Mouse (Mus musculus) forebrain, embryonic 15.5 days (tissue): ENCODE measurements around the gene 4933416C03Rik. TPM values are rescaled to one million over a fixed set of nuclear protein-coding genes. Genes with fewer than 3 reads are reported as not detected.

Source experiments
- ATAC-seq: fragments of 200-750 bp; cut with Nextera tagmentation; replicated peaks from 2 replicates; pipeline ENCODE4 v1.8.0; 2017; ENCODE audit warnings: mild to moderate bottlenecking, moderate TSS enrichment, moderate library complexity
- H3K27ac ChIP-seq: fragments of 300-500 bp; sonication (generic); replicated peaks from 2 replicates; pipeline ENCODE4 v1.5.1; 2015; ENCODE audit warnings: mild to moderate bottlenecking, inconsistent platforms
- H3K27me3 ChIP-seq: fragments of 300-500 bp; sonication (generic); 2 replicates; pipeline ENCODE4 v1.6.1; 2015; ENCODE audit warnings: inconsistent platforms
- H3K36me3 ChIP-seq: fragments of 300-500 bp; sonication (generic); 2 replicates; pipeline ENCODE4 v1.6.1; 2015; ENCODE audit warnings: mild to moderate bottlenecking, inconsistent platforms
- H3K4me1 ChIP-seq: fragments of 300-500 bp; sonication (generic); 2 replicates; pipeline ENCODE4 v1.6.1; 2015; ENCODE audit warnings: inconsistent platforms
- H3K4me2 ChIP-seq: fragments of 300-500 bp; sonication (generic); replicated peaks from 2 replicates; pipeline ENCODE4 v1.6.1; 2015; ENCODE audit warnings: mild to moderate bottlenecking, inconsistent platforms
- H3K4me3 ChIP-seq: fragments of 300-500 bp; sonication (generic); 2 replicates; pipeline ENCODE4 v1.5.1; 2015; ENCODE audit warnings: mild to moderate bottlenecking, inconsistent platforms
- H3K9ac ChIP-seq: fragments of 300-500 bp; sonication (generic); replicated peaks from 2 replicates; pipeline ENCODE4 v1.6.1; 2015; ENCODE audit warnings: mild to moderate bottlenecking, inconsistent platforms
- H3K9me3 ChIP-seq: fragments of 300-500 bp; sonication (generic); 2 replicates; pipeline ENCODE4 v1.6.1; 2016; ENCODE audit warnings: inconsistent platforms
- WGBS: fragments of 180-500 bp; shearing (Covaris S2); methylation state at CpG from one replicate; pipeline ENCODE4 v1.1.7; 2015; ENCODE audit warnings: mixed read lengths; 5-methylcytosine and 5-hydroxymethylcytosine counted together
- polyA plus RNA-seq: library from polyadenylated mRNA; unstranded; fragments of >200 nt; fragmentation: Nextera tagmentation; extraction: Ambion mirVana; gene quantifications from 2 replicates; pipeline ENCODE4 v1.2.1, GENCODE M21; 2015

Gene 4933416C03Rik
- polyA plus RNA-seq, result 0.17 TPM in 1 of 2 replicates, not detected in the other

DNA sequence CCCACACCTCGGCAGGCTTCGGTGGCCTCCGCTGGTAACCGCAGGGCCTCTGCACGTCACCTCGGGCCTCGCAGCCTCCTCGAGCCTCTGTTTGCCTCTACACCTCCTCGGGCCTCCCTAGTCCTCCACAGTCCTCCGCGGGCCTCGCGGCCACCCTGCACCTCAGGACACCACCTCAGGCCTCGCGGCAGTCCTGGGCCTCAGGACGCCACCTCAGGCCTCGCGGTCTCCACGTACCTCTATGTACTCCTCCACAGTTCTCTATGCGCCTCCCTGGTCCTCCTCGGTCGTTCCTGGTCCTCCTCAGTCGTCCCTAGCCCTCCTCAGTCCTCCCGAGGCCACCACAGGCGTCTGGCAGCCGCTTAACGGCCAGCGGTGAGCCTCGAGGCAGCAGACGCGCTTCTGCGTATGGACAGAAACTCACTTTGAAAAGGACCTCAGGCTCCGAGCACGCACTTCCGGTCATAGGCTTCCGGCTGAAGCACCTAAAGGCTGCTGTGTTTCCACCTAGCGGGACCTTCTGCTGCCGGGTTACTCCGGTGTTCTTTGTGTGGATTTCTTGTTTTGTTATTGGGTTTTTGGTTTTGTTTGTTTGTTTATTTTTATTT is at the start of gene 4933416C03Rik:
4933416C03Rik (minus strand) TSS at position 51 of the 608 bp plus-strand sequence.
- no peak within 1 kb of the TSS for H3K9ac ChIP-seq
- H3K27me3 ChIP-seq, result no peaks in the 10 kb centered on the region
- no peaks in the 10 kb centered on the region for H3K36me3 ChIP-seq
- H3K27ac ChIP-seq, result no peak within 1 kb of the TSS
- no peak for ATAC-seq
- 94% methylated on average over 39 of the region's 39 CpGs for WGBS
- H3K4me1 ChIP-seq, result no peaks in the 10 kb centered on the region
- H3K4me2 ChIP-seq, result no peak within 1 kb of the TSS
- H3K4me3 ChIP-seq, result no peak within 1 kb of the TSS
- H3K9me3 ChIP-seq, result no peaks in the 10 kb centered on the region

- Histone ChIP-seq H3K27ac (no peak overlapping the region), H3K36me3 (no peaks in the 10 kb centered on the region), H3K9me3 (no peaks in the 10 kb centered on the region), H3K4me2 (no peak overlapping the region), H3K4me1 (no peaks in the 10 kb centered on the region), H3K27me3 (no peaks in the 10 kb centered on the region), H3K4me3 (no peak overlapping the region), H3K9ac (no peak overlapping the region)
- WGBS, result 88% methylated on average over 11 of the region's 12 CpGs
- ATAC-seq, result no peak
These were observed 48.6 kb upstream of the 4933416C03Rik start for GRCm38 (mm10) chr10:116162338-116162737.

DNA sequence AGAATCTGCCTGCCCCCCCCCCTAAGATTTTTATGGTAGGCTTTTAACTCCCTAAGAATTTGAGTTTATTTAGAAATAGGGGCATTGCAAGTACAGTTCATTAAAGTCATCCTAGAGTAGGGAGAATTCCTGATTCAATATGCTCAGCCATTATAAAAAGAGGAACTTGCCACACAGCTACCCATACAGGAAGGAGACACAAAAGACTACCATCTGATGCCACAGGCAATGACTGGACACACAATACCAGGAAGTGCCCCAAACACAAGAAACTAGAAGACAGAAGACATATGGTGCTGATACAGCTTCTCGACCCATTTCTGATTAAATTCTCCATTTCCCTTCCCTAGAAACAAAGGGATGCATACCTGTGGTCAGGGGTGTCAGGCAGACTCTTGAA is 43.0 kb upstream of the 4933416C03Rik start:
- Histone ChIP-seq H3K27me3 (no peaks in the 10 kb centered on the region), H3K4me3 (no peak overlapping the region), H3K4me1 (no peaks in the 10 kb centered on the region), H3K9ac (no peak overlapping the region), H3K36me3 (no peaks in the 10 kb centered on the region), H3K4me2 (no peak overlapping the region), H3K27ac (no peak overlapping the region), H3K9me3 (no peaks in the 10 kb centered on the region)
- WGBS, result 79% methylated on average over 1 of the region's 1 CpGs
- ATAC-seq, result no peak

GRCm38 (mm10) chr10:116154707-116155106 is 41.0 kb upstream of the 4933416C03Rik start:
- H3K4me1 ChIP-seq, result no peaks in the 10 kb centered on the region
- no peaks in the 10 kb centered on the region for H3K9me3 ChIP-seq
- H3K27me3 ChIP-seq, result no peaks in the 10 kb centered on the region
- H3K9ac ChIP-seq, result no peak overlapping the region
- H3K4me3 ChIP-seq, result no peak overlapping the region
- 79% methylated on average over 5 of the region's 5 CpGs for WGBS
- no peaks in the 10 kb centered on the region for H3K36me3 ChIP-seq
- no peak for ATAC-seq
- no peak overlapping the region for H3K27ac ChIP-seq
- no peak overlapping the region for H3K4me2 ChIP-seq

DNA sequence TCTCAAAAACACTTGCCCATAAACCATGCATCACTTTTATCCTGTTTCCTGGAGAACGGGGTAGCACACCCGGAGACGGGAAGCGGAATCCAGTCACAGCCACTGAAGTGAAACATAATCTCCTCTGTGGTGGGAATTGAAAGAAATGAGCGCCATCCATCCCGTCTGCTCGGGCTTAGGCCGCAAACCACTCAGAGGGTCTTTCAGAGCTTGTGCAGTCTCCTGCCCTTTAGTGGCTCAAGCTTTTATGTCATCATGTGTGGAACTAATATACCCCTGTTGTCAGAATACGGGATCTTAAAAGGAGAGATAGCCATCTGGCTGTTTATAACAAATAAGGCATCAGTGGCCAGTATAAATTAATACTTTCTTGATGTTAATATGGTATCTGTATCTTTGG is 32.4 kb upstream of the 4933416C03Rik start:
- H3K4me2 ChIP-seq, result no peak overlapping the region
- no peaks in the 10 kb centered on the region for H3K27me3 ChIP-seq
- H3K4me3 ChIP-seq, result no peak overlapping the region
- ATAC-seq, result no peak
- no peaks in the 10 kb centered on the region for H3K36me3 ChIP-seq
- H3K9me3 ChIP-seq, result no peaks in the 10 kb centered on the region
- H3K27ac ChIP-seq, result no peak overlapping the region
- H3K9ac ChIP-seq, result no peak overlapping the region
- no peaks in the 10 kb centered on the region for H3K4me1 ChIP-seq
- WGBS, result 36% methylated on average over 9 of the region's 9 CpGs

DNA sequence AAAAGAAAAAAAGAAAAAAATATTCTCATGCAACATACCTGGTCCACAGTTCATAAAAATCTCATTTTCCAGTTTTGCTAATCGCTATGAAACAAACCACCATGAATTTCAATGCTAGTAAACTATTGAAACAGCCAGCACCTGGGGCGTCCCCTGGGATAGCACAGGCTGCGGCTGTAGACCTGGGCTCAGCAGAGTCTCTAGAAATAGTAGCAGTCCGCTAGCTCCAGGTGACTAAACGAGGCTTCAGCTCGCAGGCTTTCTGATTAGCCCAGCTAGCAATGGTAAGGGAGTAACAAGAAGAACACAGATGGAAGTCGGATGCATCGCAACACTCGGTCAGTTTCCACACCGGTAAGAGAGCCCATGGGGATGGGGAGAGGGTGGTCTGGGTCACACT is 30.0 kb upstream of the 4933416C03Rik start:
- Histone ChIP-seq H3K27ac (no peak overlapping the region), H3K4me3 (no peak overlapping the region), H3K27me3 (no peaks in the 10 kb centered on the region), H3K9me3 (no peaks in the 10 kb centered on the region), H3K9ac (no peak overlapping the region), H3K4me1 (no peaks in the 10 kb centered on the region), H3K36me3 (no peaks in the 10 kb centered on the region), H3K4me2 (no peak overlapping the region)
- no peak for ATAC-seq
- 91% methylated on average over 10 of the region's 10 CpGs for WGBS

DNA sequence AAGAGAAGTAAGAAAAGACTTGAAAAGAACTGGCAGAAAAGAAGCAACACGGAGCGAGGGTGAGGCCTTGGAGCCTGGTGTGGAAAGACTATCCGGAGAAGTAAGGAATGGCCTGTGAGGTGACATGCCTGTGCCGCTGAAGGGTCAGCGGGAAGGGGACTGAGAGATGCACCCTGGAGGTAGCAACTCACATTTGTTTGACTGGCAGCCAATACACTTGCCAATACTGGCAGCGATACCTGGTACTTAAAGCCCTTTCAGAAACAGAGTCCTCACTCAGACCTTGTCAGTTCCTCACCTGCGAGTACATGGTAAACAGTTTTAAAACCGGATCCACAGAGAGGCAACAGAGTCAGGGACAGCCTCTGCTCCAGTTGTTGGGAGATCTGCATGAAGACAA is 26.5 kb upstream of the 4933416C03Rik start:
- H3K4me2 ChIP-seq, result no peak overlapping the region
- no peaks in the 10 kb centered on the region for H3K36me3 ChIP-seq
- 94% methylated on average over 8 of the region's 8 CpGs for WGBS
- no peaks in the 10 kb centered on the region for H3K27me3 ChIP-seq
- no peak overlapping the region for H3K9ac ChIP-seq
- no peak overlapping the region for H3K4me3 ChIP-seq
- no peak for ATAC-seq
- H3K9me3 ChIP-seq, result no peaks in the 10 kb centered on the region
- no peaks in the 10 kb centered on the region for H3K4me1 ChIP-seq
- H3K27ac ChIP-seq, result no peak overlapping the region

GRCm38 (mm10) chr10:116135187-116135586 is 21.5 kb upstream of the 4933416C03Rik start:
- ATAC-seq, result no peak
- Histone ChIP-seq H3K9me3 (no peaks in the 10 kb centered on the region), H3K27ac (no peak overlapping the region), H3K27me3 (no peaks in the 10 kb centered on the region), H3K4me3 (no peak overlapping the region), H3K36me3 (no peaks in the 10 kb centered on the region), H3K4me1 (no peaks in the 10 kb centered on the region), H3K9ac (no peak overlapping the region), H3K4me2 (no peak overlapping the region)
- 86% methylated on average over 2 of the region's 2 CpGs for WGBS

GRCm38 (mm10) chr10:116132233-116132632 is 18.5 kb upstream of the 4933416C03Rik start:
- ATAC-seq, result no peak
- Histone ChIP-seq H3K27ac (no peak overlapping the region), H3K27me3 (no peaks in the 10 kb centered on the region), H3K4me1 (no peaks in the 10 kb centered on the region), H3K4me3 (no peak overlapping the region), H3K4me2 (no peak overlapping the region), H3K9me3 (no peaks in the 10 kb centered on the region), H3K9ac (no peak overlapping the region), H3K36me3 (no peaks in the 10 kb centered on the region)
- 85% methylated on average over 4 of the region's 4 CpGs for WGBS

DNA sequence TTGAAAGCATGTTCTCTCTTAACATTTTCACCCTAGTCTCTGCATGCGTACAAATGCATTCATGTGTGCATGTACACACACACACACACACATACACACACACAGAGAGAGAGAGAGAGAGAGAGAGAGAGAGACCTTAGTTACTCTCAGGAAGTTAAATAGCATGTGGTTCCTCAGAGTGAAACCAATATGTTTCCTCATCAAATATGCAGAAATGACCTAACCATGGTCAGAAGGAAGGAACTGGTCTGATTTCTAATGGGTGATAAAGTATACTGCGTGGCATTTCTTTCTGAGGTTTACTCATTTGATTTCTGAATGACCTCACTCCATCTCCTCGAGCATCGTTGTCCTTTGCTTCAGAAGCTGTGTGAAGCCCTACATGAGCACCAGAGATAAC is 17.5 kb upstream of the 4933416C03Rik start:
- 84% methylated on average over 4 of the region's 4 CpGs for WGBS
- no peak overlapping the region for H3K9ac ChIP-seq
- ATAC-seq, result no peak

DNA sequence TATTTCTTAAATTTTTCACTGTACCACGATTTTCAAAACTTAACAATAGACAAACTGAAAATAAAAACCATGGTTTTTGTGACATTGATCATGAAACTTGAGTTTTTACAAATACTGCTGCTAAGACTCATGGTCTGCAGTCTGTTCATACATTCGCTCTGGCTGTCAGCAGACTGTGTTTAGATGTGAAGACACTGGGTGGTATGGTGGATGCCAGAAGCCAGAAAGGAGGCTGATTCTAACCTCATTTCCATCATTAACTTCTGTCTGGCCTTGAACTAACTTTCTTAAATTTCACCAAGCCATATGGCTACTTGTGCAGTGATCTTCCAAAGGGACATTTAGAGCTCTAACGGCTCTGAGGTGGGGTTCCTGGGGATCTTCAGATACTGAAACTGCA is 16.7 kb upstream of the 4933416C03Rik start:
- H3K27ac ChIP-seq, result no peak overlapping the region
- 83% methylated on average over 3 of the region's 3 CpGs for WGBS
- no peak overlapping the region for H3K4me2 ChIP-seq
- H3K36me3 ChIP-seq, result no peaks in the 10 kb centered on the region
- no peaks in the 10 kb centered on the region for H3K9me3 ChIP-seq
- H3K27me3 ChIP-seq, result no peaks in the 10 kb centered on the region
- no peak overlapping the region for H3K9ac ChIP-seq
- ATAC-seq, result no peak
- no peaks in the 10 kb centered on the region for H3K4me1 ChIP-seq
- H3K4me3 ChIP-seq, result no peak overlapping the region

More for the DNA sequence above, 17.5 kb upstream of the 4933416C03Rik start:
- Histone ChIP-seq H3K4me1 (no peaks in the 10 kb centered on the region), H3K36me3 (no peaks in the 10 kb centered on the region), H3K9me3 (no peaks in the 10 kb centered on the region), H3K4me2 (no peak overlapping the region), H3K27me3 (no peaks in the 10 kb centered on the region), H3K27ac (no peak overlapping the region), H3K4me3 (no peak overlapping the region)

DNA sequence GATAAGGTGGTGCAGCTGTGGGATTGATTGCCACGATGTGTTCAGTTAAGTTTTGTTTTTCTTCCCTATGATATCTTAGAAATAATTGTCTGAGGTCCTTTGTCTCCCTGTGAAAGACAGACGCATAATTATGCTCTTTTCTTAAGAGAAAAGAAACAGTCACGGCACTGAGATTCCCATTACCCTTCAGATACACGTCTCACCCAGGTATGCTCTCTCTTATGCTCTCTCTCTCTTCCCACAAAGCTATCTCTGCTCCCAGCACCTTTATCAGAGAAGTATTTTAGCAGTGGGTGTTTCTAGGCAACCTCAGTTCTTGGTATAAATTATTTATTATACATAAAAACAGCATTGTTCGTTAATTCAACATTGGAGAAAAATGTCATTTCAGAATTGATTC is 11.6 kb upstream of the 4933416C03Rik start:
- Histone ChIP-seq H3K9ac (no peak overlapping the region), H3K27ac (no peak overlapping the region), H3K36me3 (no peaks in the 10 kb centered on the region), H3K4me2 (no peak overlapping the region), H3K4me3 (no peak overlapping the region), H3K27me3 (no peaks in the 10 kb centered on the region), H3K4me1 (no peaks in the 10 kb centered on the region), H3K9me3 (no peaks in the 10 kb centered on the region)
- WGBS, result 58% methylated on average over 5 of the region's 5 CpGs
- ATAC-seq, result no peak

GRCm38 (mm10) chr10:116123808-116124207 is 10.1 kb upstream of the 4933416C03Rik start:
- Histone ChIP-seq H3K27me3 (no peaks in the 10 kb centered on the region), H3K27ac (no peak overlapping the region), H3K4me3 (no peak overlapping the region), H3K36me3 (no peaks in the 10 kb centered on the region), H3K4me1 (no peaks in the 10 kb centered on the region), H3K4me2 (no peak overlapping the region), H3K9ac (no peak overlapping the region), H3K9me3 (no peaks in the 10 kb centered on the region)
- ATAC-seq, result no peak
- WGBS, result 87% methylated on average over 2 of the region's 2 CpGs
